Comparison of ENCODE assay signal across 8 mouse cellular contexts in genomic region chr4:62780409-62780808, GRCm38 (mm10).
A peak's percentile ranks its signal among the peaks of the same experiment; 100 is the strongest.
DNase-seq lines count a peak whose midpoint lies in the region; ATAC-seq lines count a peak whose summit lies in the region.

No protein-coding gene starts in this region.

- DNase-seq in adipocyte (ENCODE audit: low spot score) = peak; percentile 82
- DNase-seq in gastrocnemius, postnatal 14 days = peak; percentile 87
- peak; percentile 53 to 94 for DNase-seq in left cerebral cortex, adult 9 months (ENCODE audit: low spot score in 2 of 2)
- DNase-seq in right cerebral cortex, postnatal 10 days (ENCODE audit: low spot score in 2 of 2) = peak; percentile 93 to 95
- DNase-seq in urinary bladder, postnatal 14 days (ENCODE audit: low spot score) = peak; percentile 91

- peak; percentile 90 for ATAC-seq in common myeloid progenitor, adult 5-6 weeks (replicated peaks; ENCODE audit: low read depth, poor library complexity, severe bottlenecking)
- ATAC-seq in inflammation-experienced regulatory T-cells, adult 6 months = peak; percentile 88
- ATAC-seq in megakaryocyte progenitor cell, adult 5-6 weeks (replicated peaks; ENCODE audit: poor library complexity) = peak; percentile 93

- intact Hi-C loops in gastrocnemius, postnatal 14 days (cut with DNase I; ENCODE audit: low total_unique reads) = loop anchor here (5.0 to 10.0 kb wide), 2 partner anchors 184 to 337 kb away; partner anchors contain the start of gene Zfp618

Comparison
In these comparisons a context has a peak if more than half of its experiments do, and no peak if none do; other contexts are left out.
1. Peak in every context shown above with its lines: DNase-seq and ATAC-seq.